ENCODE assay signal across 8 mouse cellular contexts in the genomic region with DNA sequence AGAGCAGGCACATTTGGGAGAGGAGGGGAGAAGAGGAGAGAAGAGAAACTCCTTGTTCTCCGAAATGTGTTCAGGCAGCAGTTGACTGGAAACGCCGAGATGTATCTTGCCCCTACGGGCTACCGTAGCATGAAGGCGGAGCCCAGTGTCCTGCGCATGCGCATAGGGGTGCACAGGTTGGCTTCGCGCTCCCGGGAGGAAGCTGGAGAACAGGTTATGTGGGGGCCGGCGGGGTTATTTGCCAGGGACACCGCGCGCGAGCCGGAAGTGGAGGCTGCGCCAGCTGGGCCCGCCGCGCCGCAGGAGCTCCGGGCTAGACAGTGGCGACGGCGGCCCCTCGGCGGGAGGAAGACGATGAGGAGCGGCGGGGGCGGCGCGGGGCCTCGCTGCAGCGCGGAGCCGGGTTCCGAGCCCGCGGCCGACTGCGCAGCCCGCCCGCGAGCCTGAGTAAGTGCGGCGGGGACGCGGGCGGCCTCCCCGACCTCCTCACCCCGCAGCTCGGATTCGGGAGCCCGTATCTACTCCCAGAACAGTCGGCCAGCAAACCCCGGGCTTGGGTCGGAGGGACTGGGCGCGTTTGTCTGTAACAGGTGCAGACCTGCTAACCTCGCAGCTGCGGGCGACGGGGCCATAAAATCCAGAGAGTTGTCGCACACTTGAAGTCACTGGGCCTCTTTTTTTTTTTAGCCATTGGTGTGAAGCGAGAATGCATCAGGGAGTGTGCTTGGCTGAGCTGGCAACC. TPM values are rescaled to one million over a fixed set of nuclear protein-coding genes. Genes with fewer than 3 reads are reported as not detected.
A peak's percentile ranks its signal among the peaks of the same experiment; 100 is the strongest.
DNase-seq lines count a peak whose midpoint lies in the region; ATAC-seq and TF ChIP-seq lines count a peak whose summit lies in the region.

TSS of gene Lig4 (minus strand) at position 114 of the 742 bp plus-strand sequence.
TSS of gene Abhd13 (plus strand) at position 135 of the 742 bp plus-strand sequence.

- no peak for TF ChIP-seq CTCF in kidney, adult 2 months (conservative IDR thresholded peaks at IDR 0.05; ENCODE audit: insufficient read depth, insufficient read length, low read depth, low read length)
- TF ChIP-seq CTCF in spleen, adult 2 months (IDR thresholded peaks at IDR 0.05; ENCODE audit: extremely low read depth, insufficient read depth, insufficient read length, insufficient replicate concordance), result no peak

- H3K27ac ChIP-seq in embryonic facial prominence, embryonic 13.5 days, result peak within 1 kb of the TSS; percentile 82
- peak within 1 kb of the TSS; percentile 67 for H3K27ac ChIP-seq in kidney, adult 2 months (ENCODE audit: insufficient read depth, low read depth, low read length)
- peak within 1 kb of the TSS; percentile 87 for H3K27ac ChIP-seq in limb, embryonic 12.5 days
- peak within 1 kb of the TSS; percentile 83 for H3K27ac ChIP-seq in midbrain, embryonic 15.5 days
- H3K27ac ChIP-seq in spleen, adult 2 months (ENCODE audit: insufficient read depth, low read length), result peak within 1 kb of the TSS; percentile 79

- peak; percentile 7 for TF ChIP-seq POLR2A in kidney, adult 2 months (IDR thresholded peaks at IDR 0.05; ENCODE audit: low read depth, low read length)
- TF ChIP-seq POLR2A in spleen, adult 2 months (IDR thresholded peaks at IDR 0.05; ENCODE audit: low read depth, low read length), result no peak; the same call in 1 of the 2 replicates

- H3K9me3 ChIP-seq in embryonic facial prominence, embryonic 13.5 days, result no peaks in the 10 kb centered on the region
- no peaks in the 10 kb centered on the region for H3K9me3 ChIP-seq in limb, embryonic 12.5 days
- no peaks in the 10 kb centered on the region for H3K9me3 ChIP-seq in midbrain, embryonic 15.5 days

- peak within 1 kb of the TSS; percentile 70 for H3K4me2 ChIP-seq in embryonic facial prominence, embryonic 13.5 days
- H3K4me2 ChIP-seq in limb, embryonic 12.5 days, result peak within 1 kb of the TSS; percentile 79
- peak within 1 kb of the TSS; percentile 65 for H3K4me2 ChIP-seq in midbrain, embryonic 15.5 days

- no peaks in the 10 kb centered on the region for H3K27me3 ChIP-seq in embryonic facial prominence, embryonic 13.5 days
- no peaks in the 10 kb centered on the region for H3K27me3 ChIP-seq in kidney, adult 2 months (replicated peaks; ENCODE audit: control insufficient read depth, insufficient read depth, low read length)
- H3K27me3 ChIP-seq in limb, embryonic 12.5 days, result no peaks in the 10 kb centered on the region
- H3K27me3 ChIP-seq in midbrain, embryonic 15.5 days (replicated peaks), result no peaks in the 10 kb centered on the region
- H3K27me3 ChIP-seq in spleen, adult 2 months (ENCODE audit: control insufficient read depth, insufficient read depth, low read length), result no peaks in the 10 kb centered on the region

- H3K4me1 ChIP-seq in embryonic facial prominence, embryonic 13.5 days, result peaks cover 30% of the 10 kb centered on the region
- H3K4me1 ChIP-seq in kidney, adult 2 months (ENCODE audit: control insufficient read depth, insufficient read depth, low read length), result peaks cover 11% of the 10 kb centered on the region
- peaks cover 31% of the 10 kb centered on the region for H3K4me1 ChIP-seq in limb, embryonic 12.5 days (replicated peaks)
- peaks cover 54% of the 10 kb centered on the region for H3K4me1 ChIP-seq in midbrain, embryonic 15.5 days
- H3K4me1 ChIP-seq in spleen, adult 2 months (ENCODE audit: control insufficient read depth, insufficient read depth, insufficient read length), result peaks cover 6% of the 10 kb centered on the region; the same call in 1 of the 2 replicates

- H3K9ac ChIP-seq in embryonic facial prominence, embryonic 13.5 days, result peak within 1 kb of the TSS; percentile 93
- H3K9ac ChIP-seq in limb, embryonic 12.5 days (replicated peaks), result peak within 1 kb of the TSS; percentile 85
- H3K9ac ChIP-seq in midbrain, embryonic 15.5 days, result peak within 1 kb of the TSS; percentile 86

- under 1% methylated on average over 68 of the region's 68 CpGs for WGBS in embryonic facial prominence, embryonic 13.5 days
- WGBS in kidney, adult 2 months, result under 1% methylated on average over 68 of the region's 68 CpGs
- under 1% methylated on average over 59 of the region's 68 CpGs for whole genome bisulfite sequencing in limb, embryonic 12.5 days
- under 1% methylated on average over 65 of the region's 68 CpGs for WGBS in midbrain, embryonic 15.5 days
- under 1% methylated on average over 64 of the region's 68 CpGs for WGBS in spleen, adult 2 months

- peak within 1 kb of the TSS; percentile 90 for H3K4me3 ChIP-seq in embryonic facial prominence, embryonic 13.5 days
- H3K4me3 ChIP-seq in kidney, adult 2 months (ENCODE audit: insufficient read depth, low read depth, low read length), result peak within 1 kb of the TSS; percentile 72
- peak within 1 kb of the TSS; percentile 90 for H3K4me3 ChIP-seq in limb, embryonic 12.5 days (replicated peaks)
- peak within 1 kb of the TSS; percentile 83 for H3K4me3 ChIP-seq in midbrain, embryonic 15.5 days
- H3K4me3 ChIP-seq in spleen, adult 2 months (ENCODE audit: extremely low read depth, insufficient read depth, insufficient read length), result peak within 1 kb of the TSS; percentile 83

- peaks cover 10% of the 10 kb centered on the region for H3K36me3 ChIP-seq in embryonic facial prominence, embryonic 13.5 days
- peaks cover under 1% of the 10 kb centered on the region; the same call in 1 of the 2 replicates for H3K36me3 ChIP-seq in kidney, adult 2 months (ENCODE audit: control insufficient read depth, insufficient read depth, low read length)
- peaks cover 13% of the 10 kb centered on the region for H3K36me3 ChIP-seq in limb, embryonic 12.5 days
- peaks cover 4% of the 10 kb centered on the region for H3K36me3 ChIP-seq in midbrain, embryonic 15.5 days (replicated peaks)
- peaks cover 6% of the 10 kb centered on the region for H3K36me3 ChIP-seq in spleen, adult 2 months (ENCODE audit: control insufficient read depth, insufficient read depth, low read length)

- peak; percentile 68 for ATAC-seq in embryonic facial prominence, embryonic 13.5 days (ENCODE audit: insufficient number of reproducible peaks, insufficient read depth, low FRiP score, low TSS enrichment, low read depth)
- peak; percentile 56; the same call in 1 of the 2 replicates for ATAC-seq in limb, embryonic 12.5 days (ENCODE audit: insufficient number of reproducible peaks, insufficient read depth, low FRiP score, low TSS enrichment, low read depth)
- ATAC-seq in midbrain, embryonic 15.5 days (replicated peaks), result peak; percentile 70

- peak; percentile 93 for DNase-seq in 3134 (ENCODE audit: extremely low read depth, insufficient read length, low spot score)
- DNase-seq in adrenal gland, postnatal 36 days, result peak; percentile 98 to 99
- DNase-seq in heart, adult 18-20 months, result peak; percentile 98 to 100
- peak; percentile 100 for DNase-seq in kidney, adult 2 months
- DNase-seq in spleen, adult 2 months (ENCODE audit: low read depth in 1 of 2, low spot score in 2 of 2), result peak; percentile 91 to 97

RNA-seq across cellular contexts. Expression of gene Lig4, which starts in this region (rescaled TPM):
- 1 to 10 TPM; 8.3 to 9.7 TPM for total RNA-seq in adrenal gland, postnatal 36 days (2021)
- 6.0 and 7.0 TPM in 2 replicates for polyA plus RNA-seq in embryonic facial prominence, embryonic 13.5 days (2015; fragmentation: Nextera tagmentation; extraction: Ambion mirVana)
- 1 to 10 TPM; 4.9 to 5.2 TPM for total RNA-seq in heart, adult 18-20 months (2021)
- polyA plus RNA-seq in kidney, adult 2 months (2012; rRNA removed), result 2.0 and 2.2 TPM in 2 replicates
- polyA plus RNA-seq in limb, embryonic 12.5 days (2016; fragmentation: Nextera tagmentation; extraction: Ambion mirVana), result 6.2 and 7.9 TPM in 2 replicates
- 12.3 and 14.3 TPM in 2 replicates for polyA plus RNA-seq in midbrain, embryonic 15.5 days (2015; fragmentation: Nextera tagmentation; extraction: Ambion mirVana)
- polyA plus RNA-seq in spleen, adult 2 months (2012; rRNA removed), result 1.1 and 1.3 TPM in 2 replicates

RNA-seq across cellular contexts. Expression of gene Abhd13, which starts in this region (rescaled TPM):
- 10 to 100 TPM; 22.8 to 25.1 TPM for total RNA-seq in adrenal gland, postnatal 36 days (2021)
- 15.4 and 15.9 TPM in 2 replicates for polyA plus RNA-seq in embryonic facial prominence, embryonic 13.5 days (2015; fragmentation: Nextera tagmentation; extraction: Ambion mirVana)
- total RNA-seq in heart, adult 18-20 months (2021), result 1 to 10 TPM; 9.2 to 9.3 TPM
- 5.3 and 6.3 TPM in 2 replicates for polyA plus RNA-seq in kidney, adult 2 months (2012; rRNA removed)
- 21.4 and 22.0 TPM in 2 replicates for polyA plus RNA-seq in limb, embryonic 12.5 days (2016; fragmentation: Nextera tagmentation; extraction: Ambion mirVana)
- 13.4 and 13.6 TPM in 2 replicates for polyA plus RNA-seq in midbrain, embryonic 15.5 days (2015; fragmentation: Nextera tagmentation; extraction: Ambion mirVana)
- polyA plus RNA-seq in spleen, adult 2 months (2012; rRNA removed), result 2.9 and 3.0 TPM in 2 replicates

Comparison
In these comparisons a context has a peak if more than half of its experiments do, and no peak if none do; other contexts are left out.
1. Peak in every context shown above with its lines: DNase-seq, ATAC-seq, H3K4me3 ChIP-seq and H3K27ac ChIP-seq.